Mouse (Mus musculus): ENCODE data around the gene St6galnac5. TPM values are rescaled to one million over a fixed set of nuclear protein-coding genes. Genes with fewer than 3 reads are reported as not detected.

The St6galnac5 gene
- polyA plus RNA-seq, 1 experiment from 2014 or later, result 0.11 TPM

DNA sequence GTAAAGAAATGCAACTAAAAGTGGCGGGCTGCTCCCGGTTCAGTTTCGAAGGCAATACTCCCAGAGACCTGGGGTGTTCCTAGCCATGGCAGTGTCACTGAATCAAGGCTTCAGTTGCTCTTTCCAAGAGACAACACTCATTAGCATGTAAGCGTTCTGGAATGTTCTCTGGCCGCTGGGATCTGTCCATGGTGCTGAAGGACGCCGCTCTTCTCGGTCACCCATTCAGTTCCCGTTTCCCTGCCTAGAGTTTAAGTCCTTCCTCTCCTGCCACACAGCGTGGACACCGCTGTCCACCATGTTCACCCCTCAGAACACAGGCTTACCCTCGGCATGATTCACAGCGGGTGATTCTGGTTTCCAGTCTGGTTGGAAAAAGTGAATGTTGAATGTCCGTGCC lies 160.8 kb downstream of the St6galnac5 start:
- Histone ChIP-seq H3K4me3 (ENCODE audit: low read length) (no peak overlapping the region), H3K9me3 (replicated peaks; ENCODE audit: control insufficient read depth, low read length) (no peaks in the 10 kb centered on the region), H3K4me1 (ENCODE audit: control insufficient read depth, insufficient read depth, low read length) (no peaks in the 10 kb centered on the region), H3K4me2 (ENCODE audit: low read depth, low read length) (no peak overlapping the region), H3K27ac (ENCODE audit: low read length) (no peak overlapping the region), H3K27me3 (ENCODE audit: control insufficient read depth, insufficient read depth, low read length) (no peaks in the 10 kb centered on the region), H3K36me3 (ENCODE audit: control insufficient read depth, insufficient read depth) (no peaks in the 10 kb centered on the region), H3K9ac (ENCODE audit: low read length) (no peak overlapping the region)
- WGBS, result 48% methylated on average over 14 of the region's 14 CpGs
- no peak; the same call in 1 of the 2 replicates for ATAC-seq (replicated peaks; ENCODE audit: extremely low read depth, insufficient read depth, low FRiP score)

DNA sequence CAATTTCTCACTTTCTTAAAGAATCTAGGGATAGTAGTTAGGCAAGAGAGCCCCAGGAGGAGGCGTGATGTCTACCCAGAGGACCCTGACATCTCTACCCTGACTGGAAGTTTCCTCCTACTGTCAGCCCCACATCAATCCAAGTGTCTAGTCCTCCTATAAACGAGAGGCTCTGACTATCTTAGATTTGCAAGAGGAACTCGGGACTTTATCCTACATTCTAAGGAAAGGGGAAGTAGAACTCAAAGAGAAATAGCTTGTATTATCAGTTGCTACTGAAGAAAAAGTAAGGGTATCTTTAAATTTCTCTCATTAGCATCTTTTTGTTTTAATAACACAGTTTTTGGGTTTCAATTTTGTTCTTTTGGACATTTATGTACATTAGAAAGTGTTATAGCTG lies 161.6 kb downstream of the St6galnac5 start:
- WGBS, result 62% methylated on average over 3 of the region's 3 CpGs

DNA sequence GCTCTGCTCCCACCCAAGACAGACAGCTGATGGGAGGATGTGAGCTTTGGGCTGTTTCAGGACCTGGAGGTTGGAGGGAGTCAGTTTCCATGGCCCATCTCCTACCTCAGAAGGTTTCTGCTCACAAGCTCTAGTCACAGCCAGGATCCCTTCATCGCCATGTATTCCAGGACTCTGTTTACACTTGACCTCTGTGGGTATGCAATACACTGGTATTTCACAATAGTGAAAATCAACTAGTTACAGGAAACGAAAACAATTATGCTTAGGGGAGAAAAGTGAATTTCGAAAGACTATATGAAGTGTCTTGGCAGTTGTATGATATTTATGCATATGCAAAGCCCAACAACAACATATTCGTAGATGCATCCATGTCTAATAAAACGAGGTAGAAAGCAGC lies 166.9 kb downstream of the St6galnac5 start:
- Histone ChIP-seq H3K9ac (ENCODE audit: low read length) (no peak overlapping the region), H3K4me1 (ENCODE audit: control insufficient read depth, insufficient read depth, low read length) (no peaks in the 10 kb centered on the region), H3K4me2 (ENCODE audit: low read depth, low read length) (no peak overlapping the region), H3K27ac (ENCODE audit: low read length) (no peak overlapping the region), H3K9me3 (replicated peaks; ENCODE audit: control insufficient read depth, low read length) (no peaks in the 10 kb centered on the region), H3K36me3 (ENCODE audit: control insufficient read depth, insufficient read depth) (no peaks in the 10 kb centered on the region), H3K27me3 (ENCODE audit: control insufficient read depth, insufficient read depth, low read length) (no peaks in the 10 kb centered on the region), H3K4me3 (ENCODE audit: low read length) (no peak overlapping the region)
- 85% methylated on average over 5 of the region's 5 CpGs for WGBS
- no peak for ATAC-seq (replicated peaks; ENCODE audit: extremely low read depth, insufficient read depth, low FRiP score)

More for the DNA sequence above, 161.6 kb downstream of the St6galnac5 start:
- Histone ChIP-seq H3K4me3 (ENCODE audit: low read length) (no peak overlapping the region), H3K4me1 (ENCODE audit: control insufficient read depth, insufficient read depth, low read length) (no peaks in the 10 kb centered on the region), H3K4me2 (ENCODE audit: low read depth, low read length) (no peak overlapping the region), H3K9me3 (replicated peaks; ENCODE audit: control insufficient read depth, low read length) (no peaks in the 10 kb centered on the region), H3K36me3 (ENCODE audit: control insufficient read depth, insufficient read depth) (no peaks in the 10 kb centered on the region), H3K27ac (ENCODE audit: low read length) (no peak overlapping the region), H3K9ac (ENCODE audit: low read length) (no peak overlapping the region), H3K27me3 (ENCODE audit: control insufficient read depth, insufficient read depth, low read length) (no peaks in the 10 kb centered on the region)
- ATAC-seq (replicated peaks; ENCODE audit: extremely low read depth, insufficient read depth, low FRiP score), result no peak

DNA sequence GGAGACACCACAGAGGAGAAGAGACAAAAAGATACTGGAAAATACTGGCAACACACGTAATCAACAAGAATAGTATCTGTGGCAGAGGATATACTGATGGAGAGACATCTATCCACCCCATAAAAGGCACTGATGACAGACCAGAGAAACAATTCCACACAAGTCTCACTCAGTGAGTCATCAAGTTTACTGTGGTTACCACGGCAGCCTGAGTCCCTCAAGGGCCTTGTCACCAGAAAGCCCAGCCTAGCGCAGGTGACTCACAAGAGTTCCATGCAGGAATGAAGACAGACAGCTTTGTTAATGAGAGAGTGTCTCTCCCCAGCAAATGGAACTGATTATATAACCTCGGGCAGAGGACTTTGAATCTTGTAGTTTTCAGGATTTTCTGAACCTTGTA lies 168.1 kb downstream of the St6galnac5 start:
- Histone ChIP-seq H3K27ac (ENCODE audit: low read length) (no peak overlapping the region), H3K27me3 (ENCODE audit: control insufficient read depth, insufficient read depth, low read length) (no peaks in the 10 kb centered on the region), H3K9ac (ENCODE audit: low read length) (no peak overlapping the region), H3K36me3 (ENCODE audit: control insufficient read depth, insufficient read depth) (no peaks in the 10 kb centered on the region), H3K9me3 (replicated peaks; ENCODE audit: control insufficient read depth, low read length) (no peaks in the 10 kb centered on the region; the same call in 1 of the 2 replicates), H3K4me3 (ENCODE audit: low read length) (no peak overlapping the region), H3K4me2 (ENCODE audit: low read depth, low read length) (no peak overlapping the region), H3K4me1 (ENCODE audit: control insufficient read depth, insufficient read depth, low read length) (no peaks in the 10 kb centered on the region)
- WGBS, result 34% methylated on average over 4 of the region's 4 CpGs
- no peak for ATAC-seq (replicated peaks; ENCODE audit: extremely low read depth, insufficient read depth, low FRiP score)

DNA sequence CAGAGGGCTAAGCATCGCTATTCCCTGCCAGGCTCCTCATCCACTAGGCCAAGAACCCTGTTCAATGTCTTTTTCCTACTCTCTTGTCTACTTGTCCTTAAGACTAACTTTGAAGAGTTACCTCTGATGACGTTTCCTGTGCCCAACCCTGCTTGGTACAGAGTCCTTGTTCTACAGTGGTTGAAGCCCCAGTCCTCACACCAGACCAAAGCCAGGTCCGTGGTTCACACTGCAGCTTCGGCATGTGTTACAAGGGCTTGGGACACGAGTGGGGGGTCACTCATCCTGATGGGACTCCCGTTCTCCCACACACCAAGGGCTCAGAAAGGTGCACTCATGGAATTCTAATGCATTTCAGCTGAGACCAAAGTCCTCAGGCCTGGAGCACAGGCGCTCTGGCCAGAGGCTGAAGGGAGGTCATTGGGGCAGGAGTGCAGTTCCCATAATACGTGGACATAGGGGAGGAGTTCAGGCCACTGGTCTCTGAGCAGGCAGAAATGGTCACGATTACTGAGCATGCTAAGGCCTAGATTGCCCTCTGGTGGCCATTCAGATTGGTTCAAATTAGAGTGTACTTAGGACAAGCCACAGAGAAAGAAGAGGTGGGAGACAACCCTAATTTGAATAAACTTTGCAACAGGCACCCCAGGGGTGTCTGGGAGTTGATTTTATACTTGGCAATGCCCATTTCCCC lies 182.2 kb downstream of the St6galnac5 start:
- Histone ChIP-seq H3K4me2 (ENCODE audit: low read depth, low read length) (no peak overlapping the region), H3K9me3 (replicated peaks; ENCODE audit: control insufficient read depth, low read length) (0 out of 2 replicates have a peak, but pooled peaks cover 2% of the 10 kb centered on the region), H3K4me3 (ENCODE audit: low read length) (no peak overlapping the region), H3K9ac (ENCODE audit: low read length) (no peak overlapping the region), H3K27ac (ENCODE audit: low read length) (no peak overlapping the region), H3K36me3 (ENCODE audit: control insufficient read depth, insufficient read depth) (no peaks in the 10 kb centered on the region), H3K27me3 (ENCODE audit: control insufficient read depth, insufficient read depth, low read length) (no peaks in the 10 kb centered on the region), H3K4me1 (ENCODE audit: control insufficient read depth, insufficient read depth, low read length) (no peaks in the 10 kb centered on the region)
- no peak for ATAC-seq (replicated peaks; ENCODE audit: extremely low read depth, insufficient read depth, low FRiP score)
- 78% methylated on average over 9 of the region's 9 CpGs for whole genome bisulfite sequencing

DNA sequence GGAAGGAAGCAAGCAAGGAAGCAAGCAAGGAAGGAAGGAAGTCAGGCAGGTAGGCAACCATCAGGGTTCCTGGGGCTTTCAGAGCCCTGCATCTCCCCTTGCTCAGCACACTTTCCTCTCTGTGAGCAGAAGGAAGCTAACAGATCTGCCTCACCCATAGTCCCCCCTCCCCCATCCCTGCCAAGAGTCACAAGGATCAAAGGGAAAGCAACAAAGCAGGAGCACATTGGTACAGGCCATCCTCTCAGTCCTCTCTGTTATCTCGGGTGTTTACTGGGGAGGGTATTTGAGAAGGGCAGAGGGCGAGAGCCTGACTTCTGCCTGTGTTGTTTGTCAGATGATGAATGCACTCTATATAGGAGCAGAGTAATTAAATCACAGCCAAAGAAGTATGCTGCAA lies 184.7 kb downstream of the St6galnac5 start:
- H3K27me3 ChIP-seq (ENCODE audit: control insufficient read depth, insufficient read depth, low read length), result no peaks in the 10 kb centered on the region
- no peak overlapping the region for H3K27ac ChIP-seq (ENCODE audit: low read length)
- no peak overlapping the region for H3K4me2 ChIP-seq (ENCODE audit: low read depth, low read length)
- H3K9ac ChIP-seq (ENCODE audit: low read length), result no peak overlapping the region
- H3K9me3 ChIP-seq (replicated peaks; ENCODE audit: control insufficient read depth, low read length), result peaks cover 6% of the 10 kb centered on the region; the same call in 1 of the 2 replicates
- H3K4me3 ChIP-seq (ENCODE audit: low read length), result no peak overlapping the region
- no peaks in the 10 kb centered on the region for H3K4me1 ChIP-seq (ENCODE audit: control insufficient read depth, insufficient read depth, low read length)
- 22% methylated on average over 2 of the region's 2 CpGs for WGBS
- no peaks in the 10 kb centered on the region for H3K36me3 ChIP-seq (ENCODE audit: control insufficient read depth, insufficient read depth)
- ATAC-seq (replicated peaks; ENCODE audit: extremely low read depth, insufficient read depth, low FRiP score), result no peak

DNA sequence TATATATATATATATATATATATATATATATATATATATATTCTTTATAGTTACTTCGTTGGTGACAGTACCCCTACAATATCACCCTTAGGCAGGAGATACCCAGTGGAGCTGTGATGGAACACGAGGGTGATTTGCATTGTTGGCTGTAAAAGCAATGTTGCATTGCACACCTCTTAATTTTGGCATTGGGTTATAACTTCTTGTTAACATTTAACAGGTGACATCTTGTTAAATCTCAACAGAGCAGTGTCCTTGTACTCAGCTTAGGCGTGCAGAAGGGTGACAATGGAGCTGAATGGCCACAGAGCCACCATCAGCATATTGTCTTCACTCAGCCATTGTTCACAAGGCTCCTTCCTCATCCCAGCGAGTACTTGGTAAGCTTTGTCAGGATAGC lies 185.8 kb downstream of the St6galnac5 start:
- WGBS, result 84% methylated on average over 4 of the region's 4 CpGs
- ATAC-seq (replicated peaks; ENCODE audit: extremely low read depth, insufficient read depth, low FRiP score), result no peak
- Histone ChIP-seq H3K9ac (ENCODE audit: low read length) (no peak overlapping the region), H3K9me3 (replicated peaks; ENCODE audit: control insufficient read depth, low read length) (peaks cover 5% of the 10 kb centered on the region; the same call in 1 of the 2 replicates), H3K4me2 (ENCODE audit: low read depth, low read length) (no peak overlapping the region), H3K36me3 (ENCODE audit: control insufficient read depth, insufficient read depth) (no peaks in the 10 kb centered on the region), H3K4me1 (ENCODE audit: control insufficient read depth, insufficient read depth, low read length) (no peaks in the 10 kb centered on the region), H3K27me3 (ENCODE audit: control insufficient read depth, insufficient read depth, low read length) (no peaks in the 10 kb centered on the region), H3K4me3 (ENCODE audit: low read length) (no peak overlapping the region), H3K27ac (ENCODE audit: low read length) (no peak overlapping the region)

DNA sequence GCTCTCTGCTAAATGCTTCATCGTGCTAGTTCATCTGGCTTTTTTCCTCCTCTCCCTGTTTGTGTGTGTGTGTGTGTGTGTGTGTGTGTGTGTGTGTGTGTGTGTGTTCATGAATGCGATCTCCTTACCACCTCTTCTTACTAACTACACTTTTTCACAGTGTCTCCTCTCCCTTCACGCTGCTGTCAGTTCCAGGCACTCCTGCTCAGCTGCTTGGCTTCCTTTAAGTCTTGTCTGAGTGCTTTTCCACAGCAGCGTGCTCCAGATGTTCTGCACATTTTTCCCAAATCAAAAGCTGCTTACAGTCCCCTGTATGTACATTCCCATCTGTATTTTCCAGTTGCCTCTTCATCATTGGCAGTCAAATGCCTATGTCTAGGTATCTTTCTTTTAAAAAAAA lies 189.0 kb downstream of the St6galnac5 start:
- no peak overlapping the region for H3K4me3 ChIP-seq (ENCODE audit: low read length)
- no peak overlapping the region for H3K4me2 ChIP-seq (ENCODE audit: low read depth, low read length)
- H3K27ac ChIP-seq (ENCODE audit: low read length), result no peak overlapping the region
- H3K36me3 ChIP-seq (ENCODE audit: control insufficient read depth, insufficient read depth), result no peaks in the 10 kb centered on the region
- no peaks in the 10 kb centered on the region for H3K4me1 ChIP-seq (ENCODE audit: control insufficient read depth, insufficient read depth, low read length)
- ATAC-seq (replicated peaks; ENCODE audit: extremely low read depth, insufficient read depth, low FRiP score), result no peak
- H3K27me3 ChIP-seq (ENCODE audit: control insufficient read depth, insufficient read depth, low read length), result no peaks in the 10 kb centered on the region
- WGBS, result 67% methylated on average over 4 of the region's 4 CpGs
- H3K9me3 ChIP-seq (replicated peaks; ENCODE audit: control insufficient read depth, low read length), result peaks cover 4% of the 10 kb centered on the region; the same call in 1 of the 2 replicates
- H3K9ac ChIP-seq (ENCODE audit: low read length), result no peak overlapping the region

DNA sequence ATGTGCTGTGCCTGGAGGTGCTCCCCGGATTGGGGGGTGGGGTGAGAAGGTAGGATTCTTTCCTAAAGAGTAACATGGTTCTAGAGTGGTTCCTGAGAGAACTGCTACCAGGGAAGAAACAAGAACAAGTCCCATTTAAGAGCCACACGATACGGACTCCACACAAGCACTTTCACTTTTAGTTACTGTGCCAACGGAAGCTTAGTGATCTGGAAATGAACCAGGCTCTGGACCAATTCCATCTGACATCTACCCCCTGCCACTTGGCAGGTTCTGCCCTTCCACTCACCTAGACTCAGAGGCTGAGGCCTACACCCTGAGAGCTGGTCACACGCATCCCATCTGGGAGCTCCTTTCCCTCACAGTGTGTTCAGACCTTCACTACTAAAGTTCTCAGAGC lies 189.4 kb downstream of the St6galnac5 start:
- 86% methylated on average over 5 of the region's 5 CpGs for WGBS
- no peaks in the 10 kb centered on the region for H3K4me1 ChIP-seq (ENCODE audit: control insufficient read depth, insufficient read depth, low read length)
- H3K9me3 ChIP-seq (replicated peaks; ENCODE audit: control insufficient read depth, low read length), result peaks cover 4% of the 10 kb centered on the region; the same call in 1 of the 2 replicates
- no peaks in the 10 kb centered on the region for H3K36me3 ChIP-seq (ENCODE audit: control insufficient read depth, insufficient read depth)
- H3K27me3 ChIP-seq (ENCODE audit: control insufficient read depth, insufficient read depth, low read length), result no peaks in the 10 kb centered on the region
- H3K4me3 ChIP-seq (ENCODE audit: low read length), result no peak overlapping the region
- no peak for ATAC-seq (replicated peaks; ENCODE audit: extremely low read depth, insufficient read depth, low FRiP score)
- no peak overlapping the region for H3K9ac ChIP-seq (ENCODE audit: low read length)
- no peak overlapping the region for H3K27ac ChIP-seq (ENCODE audit: low read length)
- no peak overlapping the region for H3K4me2 ChIP-seq (ENCODE audit: low read depth, low read length)

Data from heart, embryonic 16.5 days (tissue).